Mouse (Mus musculus): ENCODE measurements around the gene Sdsl.

The Sdsl gene

GRCm38 (mm10) chr5:120495064-120495702 lies 22.6 kb upstream of the Sdsl start:
- in situ Hi-C loops (cut with MboI; ENCODE audit: low sequenced_read_pairs), result no loop called here

- in situ Hi-C loops (cut with MboI; ENCODE audit: low sequenced_read_pairs), result no loop called here
These were observed 21.3 kb upstream of the Sdsl start for GRCm38 (mm10) chr5:120493873-120494395.

GRCm38 (mm10) chr5:120493440-120493839 lies 20.8 kb upstream of the Sdsl start:
- in situ Hi-C loops (cut with MboI; ENCODE audit: low sequenced_read_pairs), result no loop called here

- in situ Hi-C loops (cut with MboI; ENCODE audit: low sequenced_read_pairs), result no loop called here
These were observed 19.8 kb upstream of the Sdsl start for GRCm38 (mm10) chr5:120492437-120492836.

- in situ Hi-C loops (cut with MboI; ENCODE audit: low sequenced_read_pairs), result no loop called here
These were observed 18.1 kb upstream of the Sdsl start for GRCm38 (mm10) chr5:120490679-120491192.

GRCm38 (mm10) chr5:120487844-120488243 lies 15.2 kb upstream of the Sdsl start:
- in situ Hi-C loops (cut with MboI; ENCODE audit: low sequenced_read_pairs), result no loop called here

GRCm38 (mm10) chr5:120483399-120483798 lies 10.8 kb upstream of the Sdsl start:
- in situ Hi-C loops (cut with MboI; ENCODE audit: low sequenced_read_pairs), result no loop called here

- in situ Hi-C loops (cut with MboI; ENCODE audit: low sequenced_read_pairs), result no loop called here
These were observed 8.6 kb upstream of the Sdsl start for GRCm38 (mm10) chr5:120481205-120481604.

- in situ Hi-C loops (cut with MboI; ENCODE audit: low sequenced_read_pairs), result no loop called here
These were observed 6.9 kb upstream of the Sdsl start for GRCm38 (mm10) chr5:120479538-120479937.

GRCm38 (mm10) chr5:120477993-120478392 lies 5.4 kb upstream of the Sdsl start:
- in situ Hi-C loops (cut with MboI; ENCODE audit: low sequenced_read_pairs), result no loop called here

- in situ Hi-C loops (cut with MboI; ENCODE audit: low sequenced_read_pairs), result no loop called here
These were observed 3.7 kb upstream of the Sdsl start, which contains the start of gene Sds for GRCm38 (mm10) chr5:120476296-120476695. TSS of gene Sds (plus strand) at chr5:120476526.

GRCm38 (mm10) chr5:120475861-120476260 lies 3.3 kb upstream of the Sdsl start:
- in situ Hi-C loops (cut with MboI; ENCODE audit: low sequenced_read_pairs), result no loop called here

GRCm38 (mm10) chr5:120473361-120473760 lies 751 bp upstream of the Sdsl start:
- in situ Hi-C loops (cut with MboI; ENCODE audit: low sequenced_read_pairs), result loop anchor here (25.0 kb wide), 1 partner anchor 1711 kb away; no protein-coding TSS in a partner anchor

GRCm38 (mm10) chr5:120471538-120471937 lies 1.1 kb downstream of the Sdsl start:
- in situ Hi-C loops (cut with MboI; ENCODE audit: low sequenced_read_pairs), result loop anchor here (25.0 kb wide), 1 partner anchor 1709 kb away; no protein-coding TSS in a partner anchor

GRCm38 (mm10) chr5:120468830-120469229 lies 3.8 kb downstream of the Sdsl start:
- in situ Hi-C loops (cut with MboI; ENCODE audit: low sequenced_read_pairs), result loop anchor here (25.0 kb wide), 1 partner anchor 1707 kb away; no protein-coding TSS in a partner anchor

- in situ Hi-C loops (cut with MboI; ENCODE audit: low sequenced_read_pairs), result loop anchor here (25.0 kb wide), 1 partner anchor 1706 kb away; no protein-coding TSS in a partner anchor
These were observed 4.3 kb downstream of the Sdsl start for GRCm38 (mm10) chr5:120468336-120468735.

GRCm38 (mm10) chr5:120467026-120467425 lies 5.6 kb downstream of the Sdsl start:
- in situ Hi-C loops (cut with MboI; ENCODE audit: low sequenced_read_pairs), result loop anchor here (25.0 kb wide), 1 partner anchor 1705 kb away; no protein-coding TSS in a partner anchor

- in situ Hi-C loops (cut with MboI; ENCODE audit: low sequenced_read_pairs), result loop anchor here (25.0 kb wide), 1 partner anchor 1704 kb away; no protein-coding TSS in a partner anchor
These were observed 6.8 kb downstream of the Sdsl start for GRCm38 (mm10) chr5:120465860-120466259.

GRCm38 (mm10) chr5:120465062-120465461 lies 7.5 kb downstream of the Sdsl start:
- in situ Hi-C loops (cut with MboI; ENCODE audit: low sequenced_read_pairs), result loop anchor here (25.0 kb wide), 1 partner anchor 1703 kb away; no protein-coding TSS in a partner anchor

- in situ Hi-C loops (cut with MboI; ENCODE audit: low sequenced_read_pairs), result loop anchor here (25.0 kb wide), 1 partner anchor 1702 kb away; no protein-coding TSS in a partner anchor
These were observed 8.3 kb downstream of the Sdsl start for GRCm38 (mm10) chr5:120464321-120464720.

GRCm38 (mm10) chr5:120461902-120462301 lies 10.7 kb downstream of the Sdsl start:
- in situ Hi-C loops (cut with MboI; ENCODE audit: low sequenced_read_pairs), result loop anchor here (25.0 kb wide), 1 partner anchor 1700 kb away; no protein-coding TSS in a partner anchor

- in situ Hi-C loops (cut with MboI; ENCODE audit: low sequenced_read_pairs), result loop anchor here (25.0 kb wide), 1 partner anchor 1697 kb away; no protein-coding TSS in a partner anchor
These were observed 13.5 kb downstream of the Sdsl start for GRCm38 (mm10) chr5:120459133-120459532.

Data from CH12F3 (cell line).